Mouse (Mus musculus) c-Kit-positive CD71-negative TER-119-negative erythroid progenitor cells, embryonic 14.5 days (primary cell): Measurements from ENCODE around the gene Oas3.

Source experiments
- DNase-seq: peaks from one replicate; pipeline ENCODE4 v3.0.0-alpha.2; 2013; ENCODE audit warnings: low read depth

Gene Oas3

DNA sequence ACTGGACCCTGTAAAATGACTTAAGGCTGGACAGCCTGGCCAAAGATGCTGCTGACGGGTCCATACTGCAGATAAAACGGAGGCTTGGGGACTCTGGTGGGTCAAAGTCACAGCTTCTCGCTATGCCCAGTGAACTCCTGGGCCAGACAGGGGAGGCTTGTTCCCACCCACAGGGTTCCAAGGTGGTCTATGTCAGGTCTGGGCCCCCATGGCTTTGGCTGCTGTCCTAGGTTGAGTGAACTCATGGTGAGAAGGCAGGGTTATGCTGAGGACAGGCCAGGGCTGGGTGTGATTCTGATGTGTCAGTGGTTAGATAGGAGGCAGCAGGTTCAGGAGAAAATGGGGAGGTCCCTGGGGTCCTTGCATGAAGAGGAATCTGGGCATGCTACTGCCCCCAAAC is 73.8 kb downstream of the Oas3 start:
- DNase-seq = no peak
